Mouse (Mus musculus) liver, postnatal 0 days (tissue): ENCODE results near the gene Dnaic1.

Source experiments
- CTCF ChIP-seq: sonication (generic); IDR thresholded peaks from 2 replicates; pipeline ENCODE4 v1.5.1; 2016; ENCODE audit warnings: antibody characterized with exemption, low read depth
- EP300 ChIP-seq: IDR thresholded peaks from 2 replicates; pipeline ENCODE4 v1.6.1; 2016; ENCODE audit warnings: antibody characterized with exemption, low read depth, mild to moderate bottlenecking

DNA sequence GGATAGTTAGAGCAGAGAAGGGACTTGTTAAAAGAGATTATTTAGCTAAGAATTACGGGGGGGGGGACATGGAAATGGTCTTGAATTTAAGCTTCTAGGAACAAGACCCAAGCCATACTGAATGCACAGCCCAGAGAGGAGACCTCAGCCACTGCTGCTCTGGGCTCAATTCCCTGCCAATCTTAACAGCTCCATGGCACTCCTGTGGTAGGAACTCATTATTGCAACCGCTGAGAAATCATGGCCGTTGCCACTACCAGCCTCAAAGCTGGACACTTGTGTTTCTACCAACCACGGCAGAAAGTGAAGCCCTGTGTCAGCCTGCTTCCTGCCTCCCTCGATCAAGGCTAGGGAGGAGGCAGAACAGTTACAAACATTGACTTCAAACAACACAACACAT is 75.9 kb downstream of the Dnaic1 start:
- TF ChIP-seq CTCF = peak; percentile 54
- TF ChIP-seq EP300 = no peak
